Mouse (Mus musculus): Measurements from ENCODE around the gene Mlec. TPM values are rescaled to one million over a fixed set of nuclear protein-coding genes. Genes with fewer than 3 reads are reported as not detected.

The Mlec gene
- polyA plus RNA-seq (2011; ENCODE audit: insufficient read depth, insufficient read length, low replicate concordance, missing spikeins) = 25.2 and 56.9 TPM in 2 replicates

DNA sequence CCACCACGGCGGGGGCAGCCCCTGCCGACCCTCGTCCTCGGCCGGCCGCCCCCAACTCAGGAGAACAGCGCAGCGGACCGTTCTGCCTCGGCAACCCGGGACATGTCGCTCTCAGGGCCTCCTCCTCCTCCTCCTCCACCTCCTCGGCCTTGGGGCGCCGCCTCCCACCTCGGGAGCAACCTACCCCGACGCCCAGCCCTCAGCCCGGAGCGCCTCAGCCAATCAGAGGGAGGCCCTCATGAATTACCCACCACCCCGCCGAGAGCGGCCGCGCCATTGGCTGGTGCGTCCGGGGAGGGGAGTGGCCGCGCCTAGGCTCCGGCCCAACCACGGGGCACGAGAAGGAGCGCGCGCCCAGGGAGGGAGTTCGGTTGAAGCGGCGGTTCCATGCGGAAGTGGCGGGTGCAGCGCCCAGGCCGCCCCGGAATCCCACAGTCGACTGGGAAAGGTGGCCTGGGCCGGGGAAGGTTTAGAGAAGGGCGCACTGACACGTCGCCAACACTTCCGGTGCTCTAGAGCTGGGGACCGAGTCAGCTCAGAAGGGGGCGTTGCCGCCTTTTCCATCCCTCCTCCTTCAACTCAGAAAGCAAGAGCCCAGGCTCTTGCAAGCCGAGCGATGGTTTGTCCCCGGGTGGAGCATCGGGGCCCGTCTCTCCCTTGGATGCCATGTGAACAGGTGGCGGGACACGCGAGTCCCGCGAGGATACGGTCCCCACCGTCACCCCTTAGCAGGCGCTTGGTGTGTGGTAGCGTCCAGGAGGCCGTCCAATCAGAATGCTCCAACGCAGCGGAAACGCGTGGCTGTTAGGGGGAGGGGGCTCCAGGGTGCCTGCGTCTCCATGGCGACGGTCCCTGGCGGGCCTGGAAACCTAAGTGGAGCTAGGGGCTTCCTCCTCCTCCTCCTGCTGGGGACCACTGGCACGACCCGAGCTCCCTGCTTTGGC is at the start of gene Mlec:
Gene Mlec, minus strand, starts transcription at position 140 of the 944 bp plus-strand sequence.
- under 1% methylated on average over 77 of the region's 78 CpGs for whole genome bisulfite sequencing
- peak; percentile 97 for TF ChIP-seq POLR2A (IDR thresholded peaks at IDR 0.05; ENCODE audit: borderline replicate concordance, control insufficient read depth, low read depth, low read length)
- TF ChIP-seq CTCF (IDR thresholded peaks at IDR 0.05; ENCODE audit: control insufficient read depth, insufficient read depth, low read length) = no peak
- Histone ChIP-seq H3K4me3 (replicated peaks; ENCODE audit: control insufficient read depth, low read depth, low read length) (peak within 1 kb of the TSS; percentile 90), H3K4me1 (ENCODE audit: control insufficient read depth, insufficient read depth, low read length) (peaks cover 8% of the 10 kb centered on the region), H3K27ac (ENCODE audit: control insufficient read depth, insufficient read depth, low read depth, low read length, poor library complexity) (peak within 1 kb of the TSS; percentile 93)

DNA sequence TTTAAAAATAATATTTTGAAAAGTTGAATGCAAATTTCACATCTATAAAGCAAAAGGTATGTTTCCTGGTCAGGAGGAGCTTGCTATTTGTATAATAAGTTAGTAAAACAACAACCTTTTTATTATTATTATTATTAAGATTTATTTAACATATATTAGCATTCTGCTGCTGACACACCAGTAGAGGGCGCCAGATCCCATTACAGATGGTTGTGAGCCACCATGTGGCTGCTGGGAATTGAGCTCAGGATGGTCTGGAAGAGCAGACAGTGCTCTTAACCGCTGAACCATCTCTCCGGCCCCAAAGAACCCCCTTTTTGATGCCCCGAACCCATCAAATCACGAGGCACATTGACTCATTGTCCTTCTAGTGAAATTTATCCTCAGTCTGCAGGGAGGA is 49.3 kb upstream of the Mlec start:
- TF ChIP-seq CTCF (IDR thresholded peaks at IDR 0.05; ENCODE audit: control insufficient read depth, insufficient read depth, low read length) (no peak), POLR2A (IDR thresholded peaks at IDR 0.05; ENCODE audit: borderline replicate concordance, control insufficient read depth, low read depth, low read length) (no peak)
- 53% methylated on average over 5 of the region's 5 CpGs for WGBS
- no peaks in the 10 kb centered on the region for H3K4me1 ChIP-seq (ENCODE audit: control insufficient read depth, insufficient read depth, low read length)
- H3K4me3 ChIP-seq (replicated peaks; ENCODE audit: control insufficient read depth, low read depth, low read length) = no peak overlapping the region
- no peak overlapping the region for H3K27ac ChIP-seq (ENCODE audit: control insufficient read depth, insufficient read depth, low read depth, low read length, poor library complexity)

DNA sequence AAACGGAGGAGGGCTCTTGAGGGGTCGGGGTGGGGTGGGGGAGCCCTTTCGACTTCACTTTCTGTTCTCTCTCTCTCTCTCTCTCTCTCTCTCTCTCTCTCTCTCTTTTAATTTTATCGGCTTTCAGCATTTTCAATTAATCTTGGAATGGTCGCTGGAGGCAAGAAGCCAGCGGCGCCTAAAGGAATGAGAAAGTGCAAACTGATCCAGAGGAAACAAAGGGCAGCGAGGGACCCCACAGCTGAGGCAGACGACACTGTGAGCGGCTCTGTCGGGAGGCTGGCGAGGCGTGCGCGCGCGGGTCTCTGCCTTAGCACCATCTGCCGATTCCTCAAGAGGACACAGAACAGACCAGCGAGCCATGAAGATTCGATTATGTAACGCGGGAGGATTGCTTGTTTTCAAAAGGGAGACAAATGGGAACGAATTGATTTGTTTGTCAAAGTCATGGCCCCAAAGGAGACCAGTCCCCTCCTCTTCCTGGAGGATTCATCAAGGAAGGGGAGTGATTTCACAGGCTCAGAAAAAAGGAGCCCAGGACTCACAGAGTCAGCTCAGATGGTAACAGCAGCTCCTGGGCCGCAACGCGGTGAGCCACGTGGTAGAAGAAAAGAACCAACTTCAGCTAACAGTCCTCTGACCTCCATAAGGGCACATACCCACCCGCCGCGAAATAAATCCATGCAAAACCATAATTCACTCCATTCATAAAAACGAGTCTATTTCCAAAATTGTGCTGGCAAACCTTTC is 46.8 kb upstream of the Mlec start:
- no peak for TF ChIP-seq CTCF (IDR thresholded peaks at IDR 0.05; ENCODE audit: control insufficient read depth, insufficient read depth, low read length)
- no peak for TF ChIP-seq POLR2A (IDR thresholded peaks at IDR 0.05; ENCODE audit: borderline replicate concordance, control insufficient read depth, low read depth, low read length)
- under 1% methylated on average over 31 of the region's 31 CpGs for WGBS
- Histone ChIP-seq H3K4me1 (ENCODE audit: control insufficient read depth, insufficient read depth, low read length) (no peaks in the 10 kb centered on the region), H3K4me3 (replicated peaks; ENCODE audit: control insufficient read depth, low read depth, low read length) (no peak overlapping the region), H3K27ac (ENCODE audit: control insufficient read depth, insufficient read depth, low read depth, low read length, poor library complexity) (no peak overlapping the region)

DNA sequence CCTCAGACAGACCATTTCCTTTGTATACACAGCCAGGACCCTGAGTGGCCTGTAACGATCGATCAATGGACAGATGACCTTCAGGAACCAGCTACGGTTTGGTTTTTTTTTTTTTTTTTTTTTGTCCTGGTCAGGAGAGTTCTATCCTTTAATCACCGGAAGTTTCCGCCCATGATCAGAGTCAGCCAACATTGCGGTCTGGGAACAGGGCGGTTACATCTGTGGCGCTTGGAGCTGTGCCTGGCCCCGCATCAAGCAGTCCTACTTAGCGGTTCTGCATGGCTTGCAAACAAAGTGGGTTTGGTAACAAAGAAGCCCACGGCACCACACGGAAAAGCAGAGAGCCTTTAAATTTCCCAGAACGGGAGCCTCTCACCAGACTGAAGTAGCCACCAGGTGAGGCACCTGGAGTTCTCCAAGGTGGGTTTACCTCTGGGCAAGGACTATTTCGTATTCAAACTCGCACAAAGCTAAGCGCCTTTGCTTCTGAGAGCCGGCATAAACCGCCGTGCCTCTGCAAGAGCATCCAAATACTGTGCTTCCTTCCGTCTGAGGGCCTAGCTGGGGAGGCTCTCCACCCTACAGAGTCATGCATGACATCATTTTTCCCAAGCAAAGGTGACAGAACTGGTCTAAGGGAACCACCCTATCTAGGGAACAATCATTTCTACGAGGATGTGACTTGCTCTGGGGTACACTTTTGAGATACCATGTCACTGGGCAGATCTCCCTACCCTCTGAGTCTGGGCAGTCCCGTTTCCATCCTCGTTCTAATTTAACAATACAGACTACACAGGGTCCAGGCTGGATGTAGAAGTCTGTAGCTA is 46.0 kb upstream of the Mlec start:
- Histone ChIP-seq H3K4me3 (replicated peaks; ENCODE audit: control insufficient read depth, low read depth, low read length) (no peak overlapping the region), H3K4me1 (ENCODE audit: control insufficient read depth, insufficient read depth, low read length) (no peaks in the 10 kb centered on the region), H3K27ac (ENCODE audit: control insufficient read depth, insufficient read depth, low read depth, low read length, poor library complexity) (no peak overlapping the region)
- 3% methylated on average over 23 of the region's 23 CpGs for WGBS
- no peak for TF ChIP-seq CTCF (IDR thresholded peaks at IDR 0.05; ENCODE audit: control insufficient read depth, insufficient read depth, low read length)
- no peak for TF ChIP-seq POLR2A (IDR thresholded peaks at IDR 0.05; ENCODE audit: borderline replicate concordance, control insufficient read depth, low read depth, low read length)

DNA sequence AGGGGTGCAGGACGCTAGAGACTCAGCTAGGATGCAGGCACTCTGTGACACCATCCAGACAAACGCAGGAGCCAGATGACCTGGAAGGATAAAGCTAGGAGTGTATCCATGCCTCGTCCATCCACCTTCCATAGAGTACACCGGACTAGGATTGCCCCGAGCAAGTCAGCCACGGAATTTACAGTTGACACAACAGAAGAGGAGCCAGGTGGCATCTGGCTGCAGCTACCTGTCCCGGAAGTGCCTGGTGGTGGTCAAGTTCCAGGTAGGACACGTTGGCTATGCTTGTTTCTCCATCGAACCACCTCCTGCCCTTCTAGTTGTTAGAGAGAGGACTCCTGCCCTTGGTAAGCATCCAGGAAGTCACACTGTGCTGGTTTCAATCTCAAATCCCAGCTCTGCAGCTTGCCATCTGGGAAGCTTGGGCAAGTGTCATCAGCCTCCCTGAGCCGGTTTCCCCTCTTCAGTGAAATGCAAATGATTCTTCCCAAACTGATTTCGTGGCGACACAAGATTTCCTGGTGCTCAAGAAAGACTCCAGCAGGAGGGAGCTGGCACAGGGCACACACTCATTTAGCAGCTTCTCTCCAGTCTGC is 36.7 kb upstream of the Mlec start:
- TF ChIP-seq POLR2A (IDR thresholded peaks at IDR 0.05; ENCODE audit: borderline replicate concordance, control insufficient read depth, low read depth, low read length) (no peak), CTCF (IDR thresholded peaks at IDR 0.05; ENCODE audit: control insufficient read depth, insufficient read depth, low read length) (no peak)
- 9% methylated on average over 12 of the region's 12 CpGs for WGBS
- Histone ChIP-seq H3K4me1 (ENCODE audit: control insufficient read depth, insufficient read depth, low read length) (no peaks in the 10 kb centered on the region), H3K4me3 (replicated peaks; ENCODE audit: control insufficient read depth, low read depth, low read length) (no peak overlapping the region), H3K27ac (ENCODE audit: control insufficient read depth, insufficient read depth, low read depth, low read length, poor library complexity) (no peak overlapping the region)

DNA sequence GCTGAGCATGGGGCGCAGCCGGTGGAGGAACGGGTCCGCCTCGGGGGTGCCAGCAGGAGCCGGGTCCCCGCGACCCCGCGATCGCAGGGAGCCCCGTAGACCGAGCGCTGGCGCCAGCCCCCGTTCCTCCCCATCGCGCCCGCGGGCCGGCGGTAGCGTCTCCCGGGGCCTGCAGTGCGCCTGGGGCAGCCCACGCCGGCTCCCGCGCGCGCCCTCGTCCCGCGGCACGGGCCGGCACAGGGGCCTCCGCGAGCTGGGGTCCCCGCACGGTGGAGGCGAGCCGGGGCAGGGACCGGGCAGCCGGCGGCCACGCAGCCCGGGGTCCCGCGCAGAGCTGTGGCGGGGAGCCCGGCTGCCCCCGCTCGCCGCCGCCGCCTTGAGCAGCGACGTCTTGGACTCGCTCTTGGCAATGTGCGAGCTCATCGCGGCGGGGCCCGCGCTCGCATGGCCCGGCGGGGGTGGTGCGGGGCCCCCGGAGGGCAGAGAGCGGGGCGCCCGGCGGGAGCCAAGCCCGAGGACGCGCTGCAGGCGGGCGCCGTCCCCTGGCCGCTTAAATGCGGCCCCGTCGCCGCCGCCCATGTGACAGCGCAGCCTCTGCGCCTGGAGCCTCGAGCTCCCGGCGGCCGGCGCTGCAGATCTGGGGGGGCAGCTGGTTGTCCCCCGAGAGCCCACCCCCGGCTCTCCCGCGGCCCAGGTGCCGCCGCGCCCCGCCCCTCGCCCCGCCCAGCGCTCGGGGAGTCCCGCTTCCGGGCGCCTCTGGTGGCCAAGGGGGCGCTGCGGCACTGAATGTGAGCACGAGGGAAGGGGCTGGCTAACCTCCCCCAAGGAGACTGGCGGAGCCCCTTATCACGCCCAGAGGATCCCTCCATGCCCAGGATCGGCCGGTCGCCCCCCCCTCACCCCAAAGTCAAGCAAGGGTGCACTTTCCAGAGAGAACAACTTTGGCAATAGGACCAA is 36.0 kb upstream of the Mlec start, which contains the start of gene Cabp1:
Gene Cabp1, minus strand, starts transcription at position 713 of the 957 bp plus-strand sequence.
- TF ChIP-seq CTCF (IDR thresholded peaks at IDR 0.05; ENCODE audit: control insufficient read depth, insufficient read depth, low read length) (no peak), POLR2A (IDR thresholded peaks at IDR 0.05; ENCODE audit: borderline replicate concordance, control insufficient read depth, low read depth, low read length) (no peak)
- Histone ChIP-seq H3K4me3 (replicated peaks; ENCODE audit: control insufficient read depth, low read depth, low read length) (no peak within 1 kb of the TSS), H3K27ac (ENCODE audit: control insufficient read depth, insufficient read depth, low read depth, low read length, poor library complexity) (no peak within 1 kb of the TSS), H3K4me1 (ENCODE audit: control insufficient read depth, insufficient read depth, low read length) (no peaks in the 10 kb centered on the region)
- 1% methylated on average over 100 of the region's 116 CpGs for WGBS
